Mouse (Mus musculus) brain, embryonic 14.5 days (tissue): ENCODE data around the gene Gm10382.

ENCODE experiments used
- CTCF ChIP-seq: fragments of 200-500 bp; IDR thresholded peaks from 2 replicates; pipeline ENCODE4 v1.5.1; 2012; ENCODE audit warnings: inconsistent platforms, mild to moderate bottlenecking, moderate library complexity, borderline replicate concordance; ENCODE audit not compliant: insufficient read depth, insufficient read length; ENCODE audit errors: extremely low read depth
- POLR2A ChIP-seq: fragments of 200-500 bp; IDR thresholded peaks from 2 replicates; pipeline ENCODE4 v1.6.1; 2012; ENCODE audit warnings: mild to moderate bottlenecking, inconsistent platforms, borderline replicate concordance; ENCODE audit not compliant: poor library complexity, insufficient read depth, insufficient read length, severe bottlenecking; ENCODE audit errors: extremely low read depth

- TF ChIP-seq POLR2A (no peak), CTCF (no peak)
These were observed 19.7 kb downstream of the Gm10382 start for GRCm38 (mm10) chr5:125408842-125409241.
